Mouse (Mus musculus): ENCODE data around the gene Agbl2. TPM values are rescaled to one million over a fixed set of nuclear protein-coding genes. Genes with fewer than 3 reads are reported as not detected.
A peak's percentile ranks its signal among the peaks of the same experiment; 100 is the strongest.

The Agbl2 gene
- total and polyA plus RNA-seq, 2 experiments from 2014 or later, result 0.26 to 0.51 TPM

DNA sequence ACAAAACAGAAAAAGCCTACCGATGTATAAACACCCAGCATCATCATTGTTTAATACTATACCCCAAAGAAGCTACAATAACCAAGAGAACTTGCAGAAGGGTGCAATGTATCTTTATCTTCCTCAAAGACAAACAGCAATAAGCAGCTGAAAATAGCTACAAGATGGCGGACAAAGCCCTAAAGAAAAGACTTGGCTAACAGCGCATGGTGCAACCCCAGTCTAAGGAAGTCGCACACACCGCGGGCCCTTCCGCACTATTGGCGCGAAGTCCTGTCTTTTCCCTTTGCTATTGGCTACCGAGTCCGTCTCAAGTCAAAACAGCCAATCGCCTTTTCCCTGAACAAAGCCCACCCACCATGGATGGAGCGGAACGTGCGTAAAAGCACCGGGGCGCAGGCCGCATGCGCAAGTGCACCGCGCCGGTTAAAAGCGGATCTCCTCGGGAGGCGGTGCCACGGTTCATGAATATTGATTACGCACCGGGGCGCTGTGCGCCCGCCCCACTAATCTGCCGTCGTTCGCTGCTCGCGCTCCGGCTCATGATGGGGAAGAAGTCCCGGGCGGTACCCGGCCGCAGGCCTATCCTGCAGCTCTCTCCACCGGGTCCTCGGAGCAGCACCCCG is 37.4 kb upstream of the Agbl2 start, which contains the start of gene Fnbp4:
Fnbp4 (plus strand) TSS at position 318 of the 626 bp plus-strand sequence.
- DNase-seq (ENCODE audit: low spot score) (peak; percentile 100), ATAC-seq (peak; percentile 100)
- no peaks in the 10 kb centered on the region for H3K27me3 ChIP-seq (ENCODE audit: insufficient read depth, low read length)
- no peaks in the 10 kb centered on the region for H3K36me3 ChIP-seq (ENCODE audit: insufficient read depth, low read length)
- peak within 1 kb of the TSS; percentile 98 for H3K4me3 ChIP-seq (ENCODE audit: low read length)
- TF ChIP-seq CTCF (IDR thresholded peaks at IDR 0.05; ENCODE audit: low read depth), result peak; percentile 24
- under 1% methylated on average over 44 of the region's 44 CpGs for WGBS
- peak within 1 kb of the TSS; percentile 99 for H3K27ac ChIP-seq
- peaks cover 6% of the 10 kb centered on the region; the same call in 1 of the 2 replicates for H3K4me1 ChIP-seq (ENCODE audit: insufficient read depth, low read length)
- peak within 1 kb of the TSS; percentile 98 for H3K9ac ChIP-seq (replicated peaks; ENCODE audit: low read length)
- H3K9me3 ChIP-seq (ENCODE audit: low read length), result no peaks in the 10 kb centered on the region
- peak within 1 kb of the TSS; percentile 85 for H3K4me2 ChIP-seq (ENCODE audit: low read depth, low read length)

- Histone ChIP-seq H3K9me3 (ENCODE audit: low read length) (no peaks in the 10 kb centered on the region), H3K27me3 (ENCODE audit: insufficient read depth, low read length) (no peaks in the 10 kb centered on the region), H3K4me2 (ENCODE audit: low read depth, low read length) (peak overlapping the region; percentile 85), H3K4me3 (ENCODE audit: low read length) (peak overlapping the region; percentile 98), H3K9ac (replicated peaks; ENCODE audit: low read length) (peak overlapping the region; percentile 98), H3K27ac (peak overlapping the region; percentile 99), H3K36me3 (ENCODE audit: insufficient read depth, low read length) (peaks cover 1% of the 10 kb centered on the region), H3K4me1 (ENCODE audit: insufficient read depth, low read length) (peaks cover 6% of the 10 kb centered on the region; the same call in 1 of the 2 replicates)
- DNase-seq (ENCODE audit: low spot score), result peak; percentile 53
- peak; percentile 55 for ATAC-seq
- TF ChIP-seq CTCF (IDR thresholded peaks at IDR 0.05; ENCODE audit: low read depth), result no peak
- under 1% methylated on average over 54 of the region's 54 CpGs for WGBS
These were observed 36.6 kb upstream of the Agbl2 start for GRCm38 (mm10) chr2:90745740-90746537.

DNA sequence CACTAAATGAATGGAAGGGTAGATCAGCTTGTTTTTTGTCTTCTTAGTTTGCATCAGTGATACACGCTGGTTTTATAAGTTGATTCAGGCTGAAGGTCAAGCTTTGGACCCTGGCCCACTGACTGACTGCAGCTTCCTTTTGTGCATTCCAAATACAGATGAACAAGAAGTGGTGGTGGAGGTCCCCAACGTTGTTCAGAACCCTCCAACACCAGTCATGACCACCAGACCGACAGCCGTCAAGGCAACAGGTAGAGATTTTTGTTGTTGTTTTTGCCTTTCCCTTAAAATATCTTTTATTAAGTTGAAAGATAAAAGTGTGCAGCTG is 36.0 kb upstream of the Agbl2 start:
- Histone ChIP-seq H3K4me1 (ENCODE audit: insufficient read depth, low read length) (peaks cover 6% of the 10 kb centered on the region; the same call in 1 of the 2 replicates), H3K27ac (peak overlapping the region; percentile 99; the same call in 1 of the 2 replicates), H3K27me3 (ENCODE audit: insufficient read depth, low read length) (no peaks in the 10 kb centered on the region), H3K4me3 (ENCODE audit: low read length) (peak overlapping the region; percentile 98), H3K9ac (replicated peaks; ENCODE audit: low read length) (peak overlapping the region; percentile 98), H3K36me3 (ENCODE audit: insufficient read depth, low read length) (peaks cover 7% of the 10 kb centered on the region), H3K9me3 (ENCODE audit: low read length) (no peaks in the 10 kb centered on the region), H3K4me2 (ENCODE audit: low read depth, low read length) (peak overlapping the region; percentile 85)
- no peak for TF ChIP-seq CTCF (IDR thresholded peaks at IDR 0.05; ENCODE audit: low read depth)
- 9% methylated on average over 4 of the region's 4 CpGs for WGBS
- DNase-seq (ENCODE audit: low spot score), result peak; percentile 5
- no peak for ATAC-seq

DNA sequence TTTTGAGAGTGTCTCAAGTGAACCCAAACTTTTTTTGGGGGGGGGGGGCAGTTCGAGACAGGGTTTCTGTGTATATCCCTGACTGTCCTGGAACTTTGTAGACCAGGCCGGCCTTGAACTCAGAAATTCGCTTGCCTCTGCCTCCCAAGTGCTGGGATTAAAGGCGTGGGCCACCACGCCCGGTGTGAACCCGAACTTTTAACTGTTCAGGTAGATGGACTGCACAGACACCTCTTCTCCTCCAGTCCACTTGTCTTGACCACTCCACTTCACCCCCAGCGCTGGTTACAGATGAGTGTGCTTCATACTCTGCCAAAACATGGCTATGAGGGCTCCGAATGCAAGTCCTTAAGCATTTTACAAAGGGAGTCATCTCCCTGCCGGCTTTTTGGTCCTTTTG is 35.4 kb upstream of the Agbl2 start:
- Histone ChIP-seq H3K9me3 (ENCODE audit: low read length) (no peaks in the 10 kb centered on the region), H3K9ac (replicated peaks; ENCODE audit: low read length) (no peak overlapping the region), H3K36me3 (ENCODE audit: insufficient read depth, low read length) (peaks cover 8% of the 10 kb centered on the region), H3K4me1 (ENCODE audit: insufficient read depth, low read length) (peaks cover 6% of the 10 kb centered on the region; the same call in 1 of the 2 replicates), H3K27me3 (ENCODE audit: insufficient read depth, low read length) (no peaks in the 10 kb centered on the region), H3K27ac (no peak overlapping the region), H3K4me3 (ENCODE audit: low read length) (peak overlapping the region; percentile 98), H3K4me2 (ENCODE audit: low read depth, low read length) (peak overlapping the region; percentile 85)
- no peak for ATAC-seq
- DNase-seq (ENCODE audit: low spot score), result no peak
- no peak for TF ChIP-seq CTCF (IDR thresholded peaks at IDR 0.05; ENCODE audit: low read depth)
- WGBS, result 94% methylated on average over 10 of the region's 10 CpGs

DNA sequence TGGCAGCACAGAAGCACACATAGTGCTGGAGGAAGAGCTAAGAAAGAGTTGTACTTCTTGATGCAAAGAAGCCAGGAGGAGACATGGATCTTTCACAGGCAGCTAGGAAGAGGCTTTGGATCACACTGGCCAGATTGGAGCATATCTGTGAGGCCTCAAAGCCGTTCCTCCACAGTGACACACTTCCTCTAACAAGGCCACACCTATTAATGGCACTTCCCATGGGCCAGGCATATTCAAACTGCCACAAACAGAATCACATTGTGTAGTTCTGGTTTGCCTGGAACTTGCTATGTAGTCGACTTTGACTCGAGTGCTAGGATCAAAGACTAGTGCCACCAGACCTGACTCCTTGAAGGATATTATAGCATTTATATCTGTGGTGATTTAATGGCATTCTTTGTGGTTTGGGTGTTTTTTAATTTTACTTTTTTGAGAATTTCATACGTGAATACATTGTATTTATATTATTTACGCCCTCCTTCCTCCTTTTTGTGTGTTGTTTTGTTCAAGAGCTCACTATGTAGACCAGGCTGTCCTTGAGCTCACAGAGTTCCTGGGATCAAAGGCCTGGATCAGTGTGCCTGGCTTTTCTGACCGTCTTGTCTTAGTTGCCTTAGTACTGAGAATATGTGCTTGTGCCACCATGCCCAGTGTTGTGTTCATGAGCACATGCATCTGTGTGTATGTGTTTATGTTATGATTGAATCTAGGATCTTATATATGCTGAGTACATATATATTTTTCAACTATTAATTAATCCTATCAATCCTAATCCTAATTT is 32.7 kb upstream of the Agbl2 start:
- Histone ChIP-seq H3K4me1 (ENCODE audit: insufficient read depth, low read length) (peaks cover 6% of the 10 kb centered on the region; the same call in 1 of the 2 replicates), H3K27me3 (ENCODE audit: insufficient read depth, low read length) (no peaks in the 10 kb centered on the region), H3K9me3 (ENCODE audit: low read length) (no peaks in the 10 kb centered on the region), H3K9ac (replicated peaks; ENCODE audit: low read length) (no peak overlapping the region), H3K27ac (no peak overlapping the region), H3K36me3 (ENCODE audit: insufficient read depth, low read length) (peaks cover 33% of the 10 kb centered on the region), H3K4me3 (ENCODE audit: low read length) (no peak overlapping the region), H3K4me2 (ENCODE audit: low read depth, low read length) (no peak overlapping the region)
- DNase-seq (ENCODE audit: low spot score) (no peak), ATAC-seq (no peak)
- no peak for TF ChIP-seq CTCF (IDR thresholded peaks at IDR 0.05; ENCODE audit: low read depth)
- 82% methylated on average over 6 of the region's 6 CpGs for WGBS

- peaks cover 6% of the 10 kb centered on the region; the same call in 1 of the 2 replicates for H3K4me1 ChIP-seq (ENCODE audit: insufficient read depth, low read length)
- no peaks in the 10 kb centered on the region for H3K27me3 ChIP-seq (ENCODE audit: insufficient read depth, low read length)
- no peak overlapping the region for H3K4me2 ChIP-seq (ENCODE audit: low read depth, low read length)
- WGBS, result 94% methylated on average over 2 of the region's 2 CpGs
- DNase-seq (ENCODE audit: low spot score) (no peak), ATAC-seq (no peak)
- no peak overlapping the region for H3K4me3 ChIP-seq (ENCODE audit: low read length)
- no peak overlapping the region for H3K27ac ChIP-seq
- H3K9ac ChIP-seq (replicated peaks; ENCODE audit: low read length), result no peak overlapping the region
- TF ChIP-seq CTCF (IDR thresholded peaks at IDR 0.05; ENCODE audit: low read depth), result no peak
- H3K36me3 ChIP-seq (ENCODE audit: insufficient read depth, low read length), result peaks cover 50% of the 10 kb centered on the region
- no peaks in the 10 kb centered on the region for H3K9me3 ChIP-seq (ENCODE audit: low read length)
These were observed 29.0 kb upstream of the Agbl2 start for GRCm38 (mm10) chr2:90753565-90753964.

Data from hindbrain, postnatal 0 days (tissue).